Mouse (Mus musculus) liver, embryonic 14.5 days (tissue): ENCODE measurements around the gene 2010003K11Rik. TPM values are rescaled to one million over a fixed set of nuclear protein-coding genes. Genes with fewer than 3 reads are reported as not detected.

Experiments
- ATAC-seq: fragments of 200-750 bp; cut with Nextera tagmentation; 2 replicates; pipeline ENCODE4 v1.8.0; 2017; ENCODE audit warnings: moderate number of reproducible peaks, mild to moderate bottlenecking, moderate library complexity; ENCODE audit not compliant: insufficient read depth
- DNase-seq, 3 experiments: peaks; one replicate each; pipeline ENCODE4 v3.0.0-alpha.2; 2012 to 2013; ENCODE audit warnings: low read depth in 3 of 3, low spot score in 3 of 3
- H3K27ac ChIP-seq: fragments of 300-500 bp; sonication (generic); 2 replicates; pipeline ENCODE4 v1.5.1; 2014; ENCODE audit warnings: moderate library complexity, mild to moderate bottlenecking, control low read depth, inconsistent platforms
- H3K27me3 ChIP-seq: fragments of 300-500 bp; sonication (generic); 2 replicates; pipeline ENCODE4 v1.6.1; 2014; ENCODE audit warnings: mild to moderate bottlenecking, low read length, moderate library complexity; ENCODE audit not compliant: control insufficient read depth, insufficient read depth
- H3K36me3 ChIP-seq: fragments of 300-500 bp; sonication (generic); replicated peaks from 2 replicates; pipeline ENCODE4 v1.6.1; 2014; ENCODE audit warnings: low read depth; ENCODE audit not compliant: control insufficient read depth, insufficient read depth
- H3K4me1 ChIP-seq, 2 experiments: fragments of 200-500 bp in 1 of 2; fragments of 300-500 bp in 1 of 2; sonication (generic) in 1 of 2; replicated peaks; 2 replicates each; pipeline ENCODE4 v1.6.1; 2012 to 2014; ENCODE audit warnings: antibody characterized with exemption in 1 of 2, inconsistent platforms in 1 of 2, low read length in 1 of 2; ENCODE audit not compliant: control insufficient read depth in 2 of 2, insufficient read depth in 2 of 2
- H3K4me2 ChIP-seq: fragments of 300-500 bp; sonication (generic); 2 replicates; pipeline ENCODE4 v1.6.1; 2014; ENCODE audit warnings: low read depth, mild to moderate bottlenecking, control low read depth, moderate library complexity
- H3K4me3 ChIP-seq, 2 experiments: fragments of 200-500 bp in 1 of 2; fragments of 300-500 bp in 1 of 2; sonication (generic) in 1 of 2; 2 replicates each; pipeline ENCODE4 v1.5.1; 2012 to 2014; ENCODE audit warnings: low read depth in 2 of 2, low read length in 2 of 2, mild to moderate bottlenecking in 2 of 2, control low read depth in 1 of 2, inconsistent platforms in 1 of 2, moderate library complexity in 1 of 2; ENCODE audit not compliant: insufficient read depth in 1 of 2
- H3K9ac ChIP-seq: fragments of 300-500 bp; sonication (generic); replicated peaks from 2 replicates; pipeline ENCODE4 v1.6.1; 2014; ENCODE audit warnings: mild to moderate bottlenecking, control low read depth, moderate library complexity
- H3K9me3 ChIP-seq: fragments of 300-500 bp; sonication (generic); 2 replicates; pipeline ENCODE4 v1.6.1; 2016; ENCODE audit warnings: low read length, mixed read lengths; ENCODE audit not compliant: control insufficient read depth
- CTCF ChIP-seq: IDR thresholded peaks from 2 replicates; pipeline ENCODE4 v1.5.1; 2016; ENCODE audit warnings: antibody characterized with exemption, low read depth, control low read depth
- EP300 ChIP-seq: IDR thresholded peaks from 2 replicates; pipeline ENCODE4 v1.6.1; 2016; ENCODE audit warnings: antibody characterized with exemption, low read depth
- WGBS: fragments of 180-500 bp; shearing (Covaris S2); extraction: QIAGEN DNeasy Blood & Tissue Kit; methylation state at CpG from one replicate; pipeline ENCODE4 v1.1.7; 2014; ENCODE audit not compliant: insufficient replicate concordance; 5-methylcytosine and 5-hydroxymethylcytosine counted together
- polyA plus RNA-seq, 2 experiments: library from polyadenylated mRNA; depleted of rRNA in 1 of 2; stranded (reverse) in 1 of 2; unstranded in 1 of 2; fragments of >200 nt; fragmentation: Nextera tagmentation in 1 of 2; extraction: Ambion mirVana in 1 of 2; gene quantifications; 2 replicates each; pipeline versions ENCODE4 v1.2.1 to v1.2.3; 2012 to 2014

2010003K11Rik gene
- polyA plus RNA-seq, 2 experiments, result 0.08 TPM; not detected in 1

DNA sequence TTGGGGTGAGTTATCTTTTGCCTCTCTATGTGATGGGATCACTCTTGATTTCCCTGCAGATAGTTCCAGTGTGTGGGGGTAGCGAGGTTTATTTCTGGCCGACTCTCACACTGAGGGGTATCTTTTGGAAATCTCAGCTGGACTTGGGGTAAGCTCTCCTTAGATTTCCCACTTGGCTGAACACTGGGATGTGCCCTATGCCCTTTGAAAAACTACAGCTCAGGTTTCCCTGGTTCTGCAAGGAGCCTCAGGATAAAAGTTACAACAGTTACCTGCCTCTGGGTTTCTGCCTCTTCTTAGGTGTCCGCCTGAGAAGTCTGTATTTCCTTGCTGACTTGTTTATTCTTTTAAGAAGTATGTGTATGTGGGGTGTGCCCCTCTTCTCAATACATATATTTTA, 42.6 kb upstream of the 2010003K11Rik start:
- no peak for ATAC-seq
- Histone ChIP-seq H3K4me3 (no peak overlapping the region), H3K36me3 (no peaks in the 10 kb centered on the region), H3K4me1 (no peaks in the 10 kb centered on the region; a peak in 1 of 4 replicates), H3K4me2 (no peak overlapping the region), H3K27ac (no peak overlapping the region), H3K9ac (no peak overlapping the region), H3K27me3 (no peaks in the 10 kb centered on the region), H3K9me3 (no peaks in the 10 kb centered on the region; the same call in 1 of the 2 replicates)
- 78% methylated on average over 3 of the region's 3 CpGs for WGBS
- TF ChIP-seq EP300, result no peak
- TF ChIP-seq CTCF, result no peak
- no peak for DNase-seq

DNA sequence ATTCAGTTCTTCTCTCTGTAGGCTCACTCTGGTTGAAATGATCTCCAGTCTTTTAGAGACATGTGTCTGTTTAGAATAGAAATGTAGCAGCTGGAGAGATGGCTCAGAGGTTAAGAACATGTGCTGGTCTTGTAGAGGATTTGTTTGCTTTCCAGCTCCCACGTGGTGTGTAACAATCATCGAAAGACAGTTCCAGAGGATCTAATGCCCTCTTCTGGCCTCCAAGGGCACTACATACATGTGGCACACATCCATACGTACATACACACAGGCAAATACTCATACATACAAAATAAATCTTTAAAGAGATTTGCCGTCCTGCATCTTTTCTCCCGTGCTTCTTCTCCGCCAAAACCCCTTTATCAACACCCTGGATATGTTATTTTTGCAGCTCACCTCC, 41.9 kb upstream of the 2010003K11Rik start:
- Histone ChIP-seq H3K9me3 (no peaks in the 10 kb centered on the region; the same call in 1 of the 2 replicates), H3K4me3 (no peak overlapping the region), H3K36me3 (no peaks in the 10 kb centered on the region), H3K4me1 (no peaks in the 10 kb centered on the region), H3K27me3 (no peaks in the 10 kb centered on the region), H3K9ac (no peak overlapping the region), H3K4me2 (no peak overlapping the region), H3K27ac (no peak overlapping the region)
- ATAC-seq (no peak), DNase-seq (no peak)
- TF ChIP-seq CTCF, result peak; percentile 44
- TF ChIP-seq EP300, result no peak
- WGBS, result 83% methylated on average over 6 of the region's 6 CpGs

DNA sequence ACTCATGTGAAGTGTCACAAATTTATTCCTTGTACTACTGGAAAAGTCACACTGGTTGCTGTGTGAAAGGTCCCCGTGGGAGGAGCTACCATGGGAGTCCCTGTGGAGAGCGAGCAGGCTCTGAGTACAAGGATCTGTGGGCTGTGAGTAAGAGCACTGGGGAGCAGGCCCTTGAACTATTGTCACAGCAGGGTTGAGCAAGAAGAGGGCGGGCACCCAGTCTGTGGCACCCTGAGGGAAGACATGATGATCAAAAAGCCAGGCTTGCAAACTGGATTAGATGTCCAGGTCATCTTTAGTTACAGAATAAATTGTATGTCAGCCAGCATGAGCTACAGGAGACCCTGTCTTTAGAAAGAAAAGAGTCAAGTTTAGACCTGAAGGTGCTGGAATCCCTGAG, 38.2 kb upstream of the 2010003K11Rik start:
- Histone ChIP-seq H3K27ac (no peak overlapping the region), H3K9ac (no peak overlapping the region), H3K9me3 (no peaks in the 10 kb centered on the region; the same call in 1 of the 2 replicates), H3K27me3 (no peaks in the 10 kb centered on the region), H3K4me1 (no peaks in the 10 kb centered on the region; a peak in 1 of 4 replicates), H3K4me3 (no peak overlapping the region), H3K4me2 (no peak overlapping the region), H3K36me3 (no peaks in the 10 kb centered on the region)
- DNase-seq (no peak), ATAC-seq (no peak)
- WGBS, result 58% methylated on average over 3 of the region's 3 CpGs
- no peak for TF ChIP-seq CTCF
- no peak for TF ChIP-seq EP300

DNA sequence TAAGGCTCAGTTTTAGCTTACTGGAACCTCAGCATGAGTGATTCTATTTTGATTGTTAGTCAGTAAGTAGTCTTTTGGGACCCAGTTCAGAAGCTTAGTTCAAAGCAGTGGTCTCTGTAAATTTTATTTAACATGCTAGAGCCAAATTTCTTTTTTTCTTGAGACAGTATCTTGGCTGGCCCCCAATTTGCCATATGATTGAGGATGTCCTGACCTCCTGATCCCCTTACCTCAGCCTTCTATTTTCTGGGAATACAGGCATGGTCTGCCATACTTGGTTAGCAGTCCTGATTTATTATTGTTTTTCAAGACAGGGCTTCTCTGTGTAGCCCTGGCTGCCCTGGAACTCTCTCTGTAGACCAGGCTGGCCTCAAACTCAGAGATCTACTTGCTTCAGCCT, 37.5 kb upstream of the 2010003K11Rik start:
- Histone ChIP-seq H3K4me1 (no peaks in the 10 kb centered on the region; a peak in 1 of 4 replicates), H3K9ac (no peak overlapping the region), H3K4me2 (no peak overlapping the region), H3K27ac (no peak overlapping the region), H3K36me3 (no peaks in the 10 kb centered on the region), H3K27me3 (no peaks in the 10 kb centered on the region), H3K4me3 (no peak overlapping the region), H3K9me3 (no peaks in the 10 kb centered on the region; the same call in 1 of the 2 replicates)
- no peak for ATAC-seq
- TF ChIP-seq CTCF (no peak), EP300 (no peak)
- no peak for DNase-seq

DNA sequence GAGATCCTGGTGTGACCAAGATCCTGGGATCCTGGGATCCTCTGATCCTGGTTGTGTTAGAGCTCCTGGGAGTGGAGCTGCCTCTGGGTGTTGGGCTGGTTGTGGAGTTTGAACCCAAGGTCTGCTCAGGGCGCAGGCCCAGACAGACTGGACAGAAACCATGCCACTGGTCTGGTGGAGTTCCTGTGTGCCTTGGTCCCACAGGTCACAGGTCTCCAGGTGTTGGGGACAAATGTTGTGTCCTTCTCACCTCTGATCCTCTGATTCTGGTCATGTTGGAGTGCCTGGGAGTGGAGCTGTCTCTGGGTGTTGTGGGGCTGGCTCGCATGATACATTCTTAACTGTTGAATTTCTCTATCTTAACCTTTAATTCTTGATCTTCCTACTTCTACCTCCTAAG, 36.3 kb upstream of the 2010003K11Rik start:
- ATAC-seq (0 out of 2 replicates have a peak, but pooled peaks have one; percentile 23), DNase-seq (no peak)

More for the DNA sequence above, 36.3 kb upstream of the 2010003K11Rik start:
- TF ChIP-seq EP300 (no peak), CTCF (no peak)
- H3K9ac ChIP-seq, result no peak overlapping the region
- H3K36me3 ChIP-seq, result no peaks in the 10 kb centered on the region
- no peaks in the 10 kb centered on the region for H3K9me3 ChIP-seq
- H3K27ac ChIP-seq, result no peak overlapping the region
- H3K4me1 ChIP-seq, result no peaks in the 10 kb centered on the region; a peak in 1 of 4 replicates
- 78% methylated on average over 2 of the region's 2 CpGs for WGBS
- H3K4me2 ChIP-seq, result no peak overlapping the region
- H3K4me3 ChIP-seq, result no peak overlapping the region
- no peaks in the 10 kb centered on the region for H3K27me3 ChIP-seq
